Mouse (Mus musculus) regulatory T cell (primary cell): ENCODE measurements around the gene Acp1.

ENCODE experiments used
- in situ Hi-C: fragments of 300-600 bp; cut with MboI, MseI; formaldehyde crosslinking; loops from one replicate; pipeline ENCODE4 v1.15.1; 2025; ENCODE audit warnings: high pct_unique_total_duplicates

The Acp1 gene

DNA sequence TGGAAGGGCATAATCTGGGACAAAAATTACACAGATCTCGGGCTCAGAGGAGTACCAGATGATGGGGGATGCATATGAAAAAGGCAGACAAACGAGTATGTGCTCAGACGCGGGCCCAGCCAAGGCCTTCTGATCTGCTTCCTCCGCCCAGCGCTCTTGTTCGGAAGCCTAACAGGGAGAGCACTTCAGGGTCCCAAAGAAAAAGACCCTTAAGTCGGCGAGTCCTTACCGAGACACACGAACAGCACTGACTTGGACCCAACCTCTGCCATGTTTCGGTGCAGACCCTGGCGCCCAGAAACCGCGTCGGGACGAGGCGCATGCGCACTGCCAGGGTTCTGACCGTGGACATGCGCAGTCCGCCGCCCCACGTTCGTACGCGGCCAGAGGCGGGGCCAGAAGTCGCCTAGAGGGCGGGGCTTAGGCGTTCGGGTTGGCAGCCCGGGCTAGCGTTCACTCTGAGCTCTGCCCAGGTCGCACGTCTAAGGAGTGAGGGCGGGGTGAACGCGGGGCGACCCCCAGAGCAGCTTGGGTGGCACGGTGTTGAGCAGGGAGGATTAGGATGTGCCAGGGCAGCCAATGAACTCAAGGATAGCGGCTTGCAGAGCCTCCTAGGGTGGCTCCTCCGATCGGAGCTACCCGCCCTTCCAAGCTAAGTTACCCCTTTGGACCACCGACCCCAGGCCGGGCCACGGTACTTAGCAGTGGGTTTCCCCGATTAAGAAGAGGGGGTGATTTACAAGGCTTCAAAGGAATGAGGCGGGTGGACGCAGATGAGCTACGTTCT lies at the start of gene Acp1, which contains the start of gene Sh3yl1:
Acp1 (minus strand) TSS at position 329 of the 787 bp plus-strand sequence.
Sh3yl1 (plus strand) TSS at position 408 of the 787 bp plus-strand sequence.
- in situ Hi-C loops, result loop anchor here (5.0 to 25.0 kb wide), 4 partner anchors 314 to 743 kb away; partner anchors contain the start of genes Cbll1, Cog5 and Dus4l

DNA sequence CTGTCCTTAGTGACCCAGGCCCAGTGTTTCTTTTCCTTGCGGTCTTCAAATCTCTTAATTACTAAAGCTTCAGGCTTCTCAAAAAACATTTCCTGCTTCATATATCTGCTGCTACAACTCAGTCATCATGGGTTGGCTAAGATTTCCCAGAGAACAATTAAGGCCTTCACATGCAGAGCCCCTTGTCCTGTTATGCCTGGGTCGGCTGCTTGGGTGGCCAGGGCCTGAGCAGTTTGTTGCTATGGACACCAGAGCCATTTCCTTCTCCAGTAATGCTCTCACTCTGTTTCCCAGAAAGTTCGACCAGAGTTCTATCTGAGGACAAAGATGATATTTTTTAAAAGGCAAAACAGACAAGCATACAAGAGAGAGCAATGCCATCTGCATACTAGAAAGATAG lies 32.8 kb upstream of the Acp1 start:
- in situ Hi-C loops, result no loop called here

DNA sequence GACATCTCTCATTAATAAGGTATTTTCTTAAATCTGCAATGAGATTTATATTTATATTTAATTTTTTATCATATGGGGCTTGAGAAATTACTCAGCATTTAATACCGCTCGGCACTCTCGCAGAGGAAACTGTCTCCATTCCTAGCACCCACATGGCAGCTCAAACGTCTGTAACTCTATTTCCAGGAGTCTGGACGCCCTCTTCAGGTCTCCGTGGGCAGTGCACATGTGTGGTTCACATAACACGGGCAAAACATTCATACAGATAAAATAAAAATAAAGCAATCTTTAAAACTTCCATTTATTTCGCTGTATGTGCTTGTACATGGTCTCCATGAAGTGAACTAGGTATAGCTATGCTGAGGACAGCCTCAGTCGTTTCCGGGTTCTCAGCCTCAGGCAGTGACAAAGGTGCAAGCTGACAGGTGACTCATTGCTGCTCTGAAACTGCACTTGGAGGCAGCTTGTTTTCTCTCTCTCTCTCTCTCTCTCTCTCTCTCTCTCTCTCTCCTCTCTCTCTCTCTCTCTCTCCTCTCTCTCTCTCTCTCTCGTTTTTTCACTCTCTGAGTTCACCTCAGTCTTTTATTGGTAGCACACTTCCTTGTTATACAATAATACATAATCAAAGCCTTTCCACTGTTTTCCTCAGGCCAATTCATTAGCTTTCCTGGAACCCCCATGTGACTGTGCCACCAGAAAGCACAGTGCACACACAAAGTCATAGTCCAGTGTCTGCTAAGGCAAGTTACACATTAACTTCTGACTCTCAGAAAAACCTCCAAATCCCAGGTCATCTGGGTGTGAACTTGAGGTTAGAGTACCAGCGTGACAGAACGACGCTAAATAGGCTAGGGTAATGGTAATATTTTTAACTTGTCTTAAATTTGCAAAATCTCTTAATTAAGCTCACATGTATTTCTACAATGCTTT lies 31.9 kb upstream of the Acp1 start:
- in situ Hi-C loops, result no loop called here

DNA sequence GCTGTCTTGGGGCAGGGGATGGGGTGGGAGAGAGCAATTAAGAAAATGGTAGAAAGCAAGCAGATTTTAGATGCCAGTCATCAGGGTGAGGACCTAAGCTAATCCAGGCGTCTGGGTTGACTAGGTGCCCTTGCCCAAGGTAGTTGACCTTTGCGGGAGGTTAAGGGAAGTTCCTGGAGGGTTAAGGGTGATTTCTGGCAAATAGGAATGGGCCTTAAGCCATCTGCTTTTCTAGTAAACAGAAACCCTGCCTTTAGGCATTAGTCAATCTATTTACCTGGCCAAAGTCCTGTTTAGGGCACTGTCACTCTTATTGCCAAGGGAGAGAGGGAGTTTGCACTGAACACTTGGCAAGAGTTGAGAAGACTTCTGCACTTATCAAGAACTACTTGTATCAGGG lies 25.5 kb upstream of the Acp1 start:
- in situ Hi-C loops, result no loop called here

DNA sequence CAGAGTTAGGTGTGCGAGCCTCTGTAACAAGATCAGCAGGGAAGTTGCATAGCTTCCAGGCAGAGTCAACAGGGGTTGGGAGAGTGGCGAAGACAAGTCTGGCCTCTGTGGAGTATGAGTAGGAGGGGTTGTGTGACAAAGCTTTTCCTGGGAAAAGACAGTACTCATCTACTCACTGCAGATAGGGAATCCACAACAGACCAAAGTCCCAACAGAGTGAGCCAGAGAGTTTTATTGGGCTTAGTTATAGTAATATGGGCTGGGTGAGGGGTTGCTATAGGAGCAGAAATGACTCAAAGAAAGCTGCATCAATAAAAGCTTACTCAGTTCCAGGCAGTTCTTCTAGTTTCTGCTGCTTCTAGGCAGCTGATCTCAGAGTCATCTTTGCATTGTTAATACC lies 21.9 kb upstream of the Acp1 start:
- in situ Hi-C loops, result no loop called here

DNA sequence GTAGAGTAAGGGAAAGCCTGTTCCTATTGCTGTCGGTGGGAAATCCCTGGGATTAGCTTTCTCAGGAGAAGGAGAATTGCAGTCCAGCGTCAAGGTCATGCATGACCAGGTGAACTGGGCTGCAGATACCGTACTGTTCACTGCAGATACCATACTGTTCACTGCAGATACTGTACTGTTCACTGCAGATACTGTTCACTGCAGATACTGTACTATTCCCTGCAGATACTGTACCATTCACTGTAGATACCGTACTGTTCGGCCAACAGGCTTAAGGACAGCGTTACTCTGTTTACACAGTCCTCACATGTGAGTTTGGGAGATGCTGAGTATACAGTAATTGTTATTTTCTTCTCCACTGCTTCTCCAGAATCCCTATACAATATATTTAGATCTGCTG lies 16.8 kb upstream of the Acp1 start:
- in situ Hi-C loops, result no loop called here

DNA sequence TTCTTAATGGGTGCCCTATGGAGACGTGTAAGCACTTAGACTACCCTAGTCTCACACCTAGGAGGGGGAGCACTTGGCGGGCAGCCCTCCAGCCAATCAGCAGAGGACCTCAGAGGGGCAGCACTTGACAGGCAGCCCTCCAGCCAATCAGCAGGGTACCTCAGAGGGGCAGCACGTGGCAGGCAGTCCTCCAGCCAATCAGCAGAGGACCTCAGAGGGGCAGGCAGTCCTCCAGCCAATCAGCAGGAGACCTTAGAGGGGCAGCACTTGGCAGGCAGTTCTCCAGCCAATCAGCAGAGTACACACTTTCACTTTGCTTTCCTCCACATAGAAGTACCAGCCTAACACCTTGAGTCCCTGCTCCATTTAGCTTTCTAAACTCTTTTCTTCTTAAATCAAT lies 11.0 kb upstream of the Acp1 start:
- in situ Hi-C loops, result loop anchor here (25.0 kb wide), 1 partner anchor 415 kb away; no protein-coding TSS in a partner anchor

DNA sequence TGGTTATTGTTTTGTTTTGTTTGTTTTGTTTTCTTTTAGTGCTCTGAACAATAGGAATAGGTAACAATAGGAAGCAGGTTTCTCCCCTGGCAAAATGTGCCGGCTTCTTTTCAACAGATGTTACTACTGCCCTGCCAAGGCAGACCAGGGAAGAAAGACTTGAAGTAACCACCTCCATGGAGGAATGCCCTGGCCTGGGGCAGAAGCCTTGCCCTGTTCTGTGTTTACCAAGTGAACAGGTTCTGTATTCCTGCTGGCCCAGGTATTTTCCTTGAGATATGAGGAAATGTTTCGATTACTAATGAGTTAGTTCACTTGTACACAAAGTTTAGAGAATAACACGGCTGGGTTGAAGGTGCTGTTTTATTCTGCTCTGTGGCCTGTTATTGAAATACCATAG lies 1.5 kb upstream of the Acp1 start:
- in situ Hi-C loops, result loop anchor here (5.0 to 25.0 kb wide), 4 partner anchors 316 to 742 kb away; partner anchors contain the start of genes Cbll1, Cog5 and Dus4l

DNA sequence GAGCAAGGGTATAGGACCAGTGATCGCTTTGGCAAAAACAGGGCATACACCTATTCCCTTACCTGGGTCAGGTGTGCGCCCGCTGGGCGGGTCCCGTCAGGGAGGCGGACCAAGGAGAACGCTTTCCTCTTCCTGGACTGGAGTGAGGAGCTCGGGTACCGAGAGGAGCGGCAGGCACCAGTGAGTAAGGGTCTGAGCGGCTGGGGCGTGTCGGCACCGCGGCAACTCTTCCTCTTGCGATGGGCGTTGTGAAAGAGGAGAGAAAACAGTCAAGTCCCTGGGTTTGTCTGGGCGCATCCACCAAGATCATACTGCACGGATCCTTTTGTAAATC lies 626 bp upstream of the Acp1 start:
- in situ Hi-C loops, result loop anchor here (5.0 to 25.0 kb wide), 4 partner anchors 315 to 743 kb away; partner anchors contain the start of genes Cbll1, Cog5 and Dus4l

DNA sequence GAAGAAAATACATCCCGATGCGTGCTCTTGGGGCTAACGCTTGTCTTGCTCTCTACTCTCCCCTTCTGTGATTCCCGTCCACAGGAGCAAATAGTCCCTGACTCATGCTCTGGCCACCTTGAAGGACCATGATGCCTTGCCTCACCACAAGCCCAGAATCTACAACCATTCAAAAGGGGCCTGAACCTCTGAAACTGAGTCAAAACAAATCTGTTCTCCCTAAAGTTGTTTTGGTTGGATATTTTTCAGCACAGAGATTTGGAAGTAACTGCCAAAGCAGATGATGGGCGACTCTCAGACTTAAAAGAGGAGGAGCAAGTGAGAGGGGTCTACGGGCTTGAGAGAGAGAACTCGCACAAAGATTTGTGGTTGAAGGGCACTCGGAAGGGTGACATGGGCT lies 529 bp downstream of the Acp1 start:
- in situ Hi-C loops, result loop anchor here (5.0 to 25.0 kb wide), 4 partner anchors 314 to 744 kb away; partner anchors contain the start of genes Cbll1, Cog5 and Dus4l

DNA sequence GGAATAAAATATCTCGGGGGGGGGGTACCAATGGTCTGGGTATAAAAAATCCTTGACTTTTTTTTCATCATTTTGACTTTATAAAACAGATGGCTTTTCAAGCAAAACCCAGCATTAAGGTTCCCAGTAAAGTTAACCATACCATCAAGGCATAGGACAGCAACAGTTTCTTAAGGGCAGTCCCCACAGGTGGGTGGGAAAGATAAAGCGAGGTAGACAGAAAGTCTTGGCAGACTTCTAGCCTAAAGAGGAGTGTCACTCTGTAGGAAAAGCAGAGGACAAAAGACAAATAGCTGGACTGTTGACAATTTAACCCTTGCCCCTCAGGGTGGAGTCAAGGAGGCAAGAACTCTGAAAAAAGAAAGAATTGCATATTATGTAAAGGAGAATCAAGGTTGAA lies 1.5 kb downstream of the Acp1 start:
- in situ Hi-C loops, result loop anchor here (5.0 to 25.0 kb wide), 5 partner anchors 313 to 1295 kb away; partner anchors contain the start of genes Cbll1, Cog5, Dus4l and Pik3cg

DNA sequence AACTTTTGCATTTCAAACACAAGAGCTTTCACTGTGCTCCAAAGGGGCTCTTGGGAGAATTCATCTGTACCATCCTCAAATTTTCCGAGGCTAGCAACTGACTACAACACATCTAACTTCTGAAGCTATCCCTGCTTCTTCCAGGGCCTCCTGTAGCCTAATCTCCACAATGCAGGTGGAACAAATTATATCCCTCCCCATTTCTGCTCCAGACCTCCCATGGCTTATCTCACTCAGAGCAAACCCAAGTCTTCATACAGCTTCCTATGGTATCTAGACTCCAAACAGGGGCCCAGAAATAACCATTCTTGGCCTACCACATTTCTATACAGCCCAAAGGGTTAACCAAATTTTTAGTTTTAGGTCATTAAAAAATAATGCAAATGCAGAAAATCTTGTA lies 2.7 kb downstream of the Acp1 start:
- in situ Hi-C loops, result loop anchor here (10.0 to 25.0 kb wide), 2 partner anchors 429 to 1296 kb away; partner anchors contain the start of gene Pik3cg

DNA sequence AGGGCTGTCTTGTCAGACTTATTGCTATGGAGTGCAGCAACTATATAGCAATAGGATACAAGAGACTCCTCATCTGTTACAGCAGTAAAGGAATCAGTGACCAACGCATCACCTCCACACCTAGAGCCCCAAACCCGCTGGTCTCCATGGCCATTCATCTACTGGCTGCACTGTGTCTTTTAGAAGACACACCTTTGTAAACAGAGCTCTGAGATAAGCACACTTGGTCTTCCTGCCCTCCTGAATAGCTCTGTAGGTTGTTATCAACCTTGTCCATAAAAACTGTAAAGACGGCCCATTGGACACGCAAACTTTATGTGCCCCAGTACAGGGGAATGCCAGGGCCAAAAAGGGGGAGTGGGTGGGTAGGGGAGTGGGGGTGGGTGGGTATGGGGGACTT lies 14.3 kb downstream of the Acp1 start:
- in situ Hi-C loops, result no loop called here

DNA sequence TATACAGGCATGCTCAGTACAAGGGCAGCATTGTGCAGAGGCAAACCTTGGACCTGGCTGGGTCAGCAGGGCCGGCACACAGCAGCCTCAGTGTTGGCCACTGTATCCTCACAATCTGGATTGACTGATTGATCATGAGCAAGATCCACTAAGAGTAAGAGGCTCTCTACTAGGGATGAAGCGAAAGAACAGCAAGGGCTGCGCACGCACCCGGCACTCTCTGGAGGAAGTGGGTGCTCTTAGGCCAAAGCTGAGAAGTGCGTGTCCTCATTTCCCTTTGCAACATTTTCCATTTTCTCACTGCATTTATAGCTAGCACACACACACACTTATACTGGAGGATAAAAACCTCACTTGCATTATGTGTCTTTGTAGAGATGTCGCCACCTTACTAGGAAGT lies 20.0 kb downstream of the Acp1 start:
- in situ Hi-C loops, result no loop called here

DNA sequence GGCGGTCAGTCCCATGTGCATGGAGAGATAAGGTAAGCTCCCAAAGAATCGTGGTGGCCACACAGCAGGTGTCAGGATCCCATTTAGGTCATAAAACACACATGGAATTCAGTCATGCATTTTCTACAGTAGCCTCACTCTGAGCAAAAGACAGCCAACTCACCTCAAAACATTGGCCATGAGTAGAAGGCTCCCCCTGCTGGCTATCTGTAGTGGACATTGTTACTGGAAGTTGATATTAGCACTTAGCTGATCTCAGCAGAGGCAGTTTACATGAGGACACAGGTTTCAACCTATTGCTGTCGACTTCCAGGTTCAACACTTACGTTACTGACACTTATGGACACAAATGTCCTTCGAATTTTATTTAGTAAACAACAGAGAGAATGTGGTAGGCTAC lies 21.3 kb downstream of the Acp1 start:
- in situ Hi-C loops, result no loop called here

DNA sequence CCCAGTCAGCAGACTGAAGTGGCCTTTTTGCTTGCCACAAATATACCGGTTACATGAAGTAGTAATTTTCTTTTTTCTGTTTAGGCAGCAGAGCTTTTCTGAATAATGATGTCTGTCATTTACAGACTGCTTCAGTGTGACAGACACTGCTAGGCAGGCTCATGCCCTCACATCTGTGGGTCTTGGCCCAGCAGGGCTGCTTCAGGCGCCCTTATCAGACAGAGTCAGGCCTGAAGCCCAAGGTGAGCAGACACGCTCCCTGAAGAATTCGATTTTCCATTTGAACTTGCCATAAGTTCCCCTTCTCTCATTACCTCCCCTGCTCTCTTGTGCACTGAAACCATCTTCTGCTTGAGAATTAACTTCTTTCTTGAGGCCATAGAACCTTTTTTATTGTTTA lies 23.4 kb downstream of the Acp1 start:
- in situ Hi-C loops, result loop anchor here (5.0 kb wide), 1 partner anchor 291 kb away; no protein-coding TSS in a partner anchor

DNA sequence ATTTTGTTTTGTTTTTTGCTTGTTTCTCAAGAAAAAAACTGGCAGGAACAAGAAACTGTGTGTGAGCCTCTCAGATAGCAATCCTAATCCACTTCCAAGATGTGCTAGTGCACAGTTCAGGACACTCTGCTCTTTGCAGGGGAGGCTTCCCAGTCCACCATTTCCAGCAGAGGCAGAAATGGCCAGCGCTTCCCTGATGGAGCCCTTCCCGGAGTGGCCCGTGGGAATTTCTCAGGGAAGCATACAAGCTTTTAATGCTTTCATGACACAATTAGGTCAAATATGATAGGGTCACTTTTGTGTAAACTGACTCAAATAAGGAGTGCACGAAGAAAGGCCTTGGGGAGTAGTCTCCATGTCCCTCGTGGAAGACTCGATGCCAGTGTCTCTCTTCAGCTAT lies 25.5 kb downstream of the Acp1 start:
- in situ Hi-C loops, result loop anchor here (5.0 kb wide), 1 partner anchor 289 kb away; no protein-coding TSS in a partner anchor

DNA sequence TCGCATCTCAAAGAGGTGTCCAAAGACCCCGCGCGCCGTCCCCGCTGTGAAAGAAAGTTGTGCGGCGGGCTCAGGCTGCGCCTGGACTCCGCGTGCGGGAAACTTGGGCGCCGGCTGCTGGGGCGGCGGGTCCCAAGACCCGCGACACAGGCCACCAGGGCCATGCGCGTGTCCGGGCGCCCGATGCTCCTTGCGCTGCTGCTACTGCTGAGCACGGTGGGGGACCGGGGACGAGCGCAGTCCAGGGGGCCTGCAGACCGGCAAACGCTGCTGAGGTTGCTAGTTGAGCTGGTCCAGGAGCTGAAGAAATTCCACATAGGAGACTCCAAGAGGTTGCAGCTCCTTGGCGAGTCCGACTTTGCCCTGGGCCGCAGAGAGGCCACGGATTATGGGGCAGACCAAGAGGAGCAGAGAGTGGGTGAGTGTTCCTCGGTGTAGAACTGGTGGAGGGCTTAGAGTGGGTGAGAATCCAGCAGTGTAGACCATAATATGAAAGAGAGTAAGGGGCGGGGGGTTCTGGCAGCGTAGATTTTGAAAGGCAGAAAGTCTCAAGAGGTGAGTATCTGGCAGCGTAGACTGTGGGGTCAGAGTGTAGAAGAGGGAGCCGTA lies 26.7 kb downstream of the Acp1 start:
- in situ Hi-C loops, result loop anchor here (5.0 kb wide), 1 partner anchor 287 kb away; no protein-coding TSS in a partner anchor

DNA sequence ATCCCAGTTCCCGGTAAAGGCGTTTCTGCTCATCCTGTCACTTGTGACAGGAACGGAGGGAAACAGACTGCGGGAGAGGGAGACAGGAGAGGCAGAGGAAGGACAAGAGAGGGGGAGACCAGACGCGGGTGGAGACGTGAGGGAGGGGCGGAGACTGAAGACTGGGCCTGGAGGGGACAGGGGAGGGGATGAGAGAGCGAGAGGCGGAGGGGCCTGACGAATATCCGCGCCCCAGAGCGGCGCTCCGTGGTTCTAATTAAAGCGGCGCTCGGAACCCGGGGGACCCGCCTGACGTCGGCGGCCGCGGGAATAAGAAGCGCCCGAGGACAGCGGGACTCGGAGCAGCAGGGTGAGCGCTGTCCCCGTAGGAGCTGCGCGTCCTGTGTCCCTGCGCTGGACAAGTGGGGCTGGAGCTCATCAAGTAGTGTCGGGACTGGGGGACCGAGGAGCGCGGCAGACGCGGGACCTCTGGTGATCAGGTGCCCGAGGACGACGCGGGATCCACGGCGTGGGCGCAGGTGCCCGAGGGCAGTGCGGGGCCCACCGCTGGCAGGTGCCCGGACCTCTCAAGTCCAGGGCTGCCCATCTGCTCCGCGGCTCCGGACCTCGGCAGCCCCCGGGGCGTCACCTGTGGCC lies 27.3 kb downstream of the Acp1 start, which contains the start of gene Alkal2:
Alkal2 (plus strand) TSS at position 337 of the 636 bp plus-strand sequence.
- in situ Hi-C loops, result no loop called here

DNA sequence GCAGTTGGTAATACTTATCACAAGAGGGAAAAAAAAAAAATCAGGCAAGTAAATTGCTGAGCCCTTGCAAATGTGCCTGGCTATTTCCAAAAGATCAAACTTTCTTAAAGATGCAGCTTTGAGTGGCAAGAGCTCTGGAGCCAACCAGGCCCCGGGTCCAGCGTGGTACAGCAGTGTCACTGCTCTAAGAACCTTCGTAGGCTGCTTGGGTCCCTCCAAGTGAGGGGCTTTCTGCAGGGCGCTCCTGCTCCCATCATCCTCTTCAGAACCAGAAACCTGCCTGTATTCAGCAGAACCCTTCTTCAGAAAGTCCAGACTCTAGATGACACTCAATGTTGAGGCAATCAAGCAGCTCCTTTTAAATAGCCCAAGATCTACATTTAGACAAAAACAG lies 27.8 kb downstream of the Acp1 start:
- in situ Hi-C loops, result no loop called here

DNA sequence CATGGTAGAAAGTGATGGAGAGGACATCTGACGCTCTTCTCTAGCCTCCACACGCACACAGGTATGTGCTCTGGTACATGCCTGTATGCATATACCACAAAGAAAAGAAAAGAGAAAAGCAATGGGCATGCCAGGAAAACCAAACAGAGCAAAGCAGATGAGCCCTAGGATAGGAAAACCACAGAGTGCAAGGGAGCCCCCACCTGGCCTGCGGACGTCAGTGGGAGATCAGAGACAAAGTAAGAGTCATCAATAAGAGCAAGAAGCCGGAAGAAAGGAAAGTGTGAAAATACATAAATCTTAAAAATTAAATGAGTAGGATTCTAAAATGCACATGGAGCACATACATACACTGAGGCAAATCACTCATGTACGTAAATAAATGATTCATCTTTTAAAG lies 31.9 kb downstream of the Acp1 start:
- in situ Hi-C loops, result no loop called here
